Mouse (Mus musculus) cerebellum, adult 18-20 months (tissue): ENCODE results near the gene Kcnip3.

Experiments used
- DNase-seq, 2 experiments: peaks; one replicate each; pipeline ENCODE4 v3.0.0; 2021

Gene Kcnip3

GRCm38 (mm10) chr2:127522006-127522441 lies at the start of gene Kcnip3:
Gene Kcnip3 (minus strand): TSS chr2:127522094.
- DNase-seq, result peak; percentile 82 to 85

DNA sequence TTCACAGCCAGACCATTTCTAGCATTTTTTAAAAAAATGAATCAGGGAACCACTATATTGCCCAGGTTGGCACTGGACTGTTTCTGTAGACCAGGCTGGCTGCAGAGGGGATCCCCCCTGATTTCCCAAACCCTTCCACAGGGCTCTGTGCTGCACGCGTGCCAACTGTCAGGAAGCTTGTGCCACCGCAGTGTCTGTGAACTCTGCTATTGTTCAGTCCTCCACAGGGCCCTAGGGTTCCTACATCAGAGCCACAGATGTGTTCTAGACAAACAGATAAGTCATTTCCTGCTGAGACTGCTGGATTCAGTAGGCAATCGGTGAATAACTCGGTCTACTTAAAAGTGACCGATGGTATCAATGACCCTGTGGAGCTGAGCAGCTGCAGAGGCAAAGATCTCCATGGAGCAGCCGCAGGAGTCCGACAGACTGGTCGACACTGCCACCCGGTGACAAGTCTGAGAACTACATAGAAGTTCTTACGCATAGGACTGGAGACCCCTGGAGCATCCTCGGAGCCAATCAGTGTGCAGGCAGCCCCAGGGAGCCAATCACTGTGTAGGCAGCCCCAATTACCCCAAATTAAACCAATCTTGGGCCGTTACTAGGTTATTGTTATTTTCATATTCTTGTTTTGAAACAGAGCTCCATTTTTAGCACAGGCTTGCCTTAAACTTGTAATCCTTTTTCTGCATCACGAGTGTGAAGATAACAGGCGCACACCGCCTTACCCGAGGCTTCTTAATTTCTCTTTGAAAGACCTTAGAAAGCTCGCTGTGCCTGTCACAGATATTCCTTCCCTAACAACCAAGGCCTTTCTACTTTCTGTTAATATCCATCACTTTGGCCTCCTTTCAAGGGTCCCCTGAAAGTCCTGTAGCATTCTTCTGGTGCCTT lies 37.4 kb upstream of the Kcnip3 start:
- peak; percentile 88 for DNase-seq

GRCm38 (mm10) chr2:127551078-127551477 lies 29.2 kb upstream of the Kcnip3 start:
- DNase-seq, result peak; percentile 83 to 89

GRCm38 (mm10) chr2:127550446-127550845 lies 28.6 kb upstream of the Kcnip3 start:
- peak in 1 of 2 experiments; percentile 50 for DNase-seq

DNA sequence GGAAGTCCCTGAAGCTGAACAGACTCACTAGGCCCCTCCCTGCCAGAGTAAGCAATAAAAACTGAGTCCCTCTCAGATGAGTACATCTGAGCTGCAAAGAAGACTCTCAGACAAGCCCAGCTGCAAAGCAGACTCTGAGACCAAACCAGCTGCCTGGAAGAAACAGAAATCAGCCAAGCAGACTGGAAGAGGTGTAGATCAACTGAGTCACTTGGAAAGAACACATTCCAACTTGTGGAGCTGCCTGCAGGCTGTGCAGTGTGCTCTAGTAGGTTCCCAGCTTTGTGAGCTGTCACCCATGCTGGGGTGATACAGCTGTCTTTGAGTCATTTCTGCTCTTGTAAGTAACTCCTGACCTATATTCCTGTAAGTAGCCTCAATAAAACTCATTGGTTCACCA lies 27.8 kb upstream of the Kcnip3 start:
- DNase-seq, result no peak

- no peak for DNase-seq
Measured at GRCm38 (mm10) chr2:127548342-127549074, 26.6 kb upstream of the Kcnip3 start.

- DNase-seq, result peak in 1 of 2 experiments; percentile 54
Measured at GRCm38 (mm10) chr2:127541697-127542096, 19.8 kb upstream of the Kcnip3 start.

DNA sequence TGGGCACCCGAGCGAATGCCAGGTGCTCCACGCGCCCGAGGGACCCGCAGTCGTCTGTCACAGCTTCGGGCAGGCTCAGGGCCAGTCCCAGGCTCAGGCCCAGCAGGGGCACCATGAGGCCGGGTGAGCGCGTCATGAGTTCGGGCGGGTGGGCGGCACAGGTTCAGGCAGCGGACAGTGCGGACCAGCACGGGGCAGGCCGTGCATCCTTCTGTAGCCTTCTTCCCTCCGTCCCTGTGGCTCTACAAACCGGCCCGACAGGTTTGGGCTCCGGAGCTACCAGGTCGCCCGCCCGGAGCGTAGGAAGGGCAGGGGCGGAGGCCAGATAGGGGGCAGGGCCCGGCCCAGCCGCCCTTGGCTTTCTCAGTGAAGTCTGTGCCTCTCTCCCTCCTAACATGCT lies 19.3 kb upstream of the Kcnip3 start, which contains the start of gene Prom2:
Gene Prom2 (minus strand): TSS at position 283 of the 400 bp plus-strand sequence.
- DNase-seq, result peak; percentile 45 to 63

DNA sequence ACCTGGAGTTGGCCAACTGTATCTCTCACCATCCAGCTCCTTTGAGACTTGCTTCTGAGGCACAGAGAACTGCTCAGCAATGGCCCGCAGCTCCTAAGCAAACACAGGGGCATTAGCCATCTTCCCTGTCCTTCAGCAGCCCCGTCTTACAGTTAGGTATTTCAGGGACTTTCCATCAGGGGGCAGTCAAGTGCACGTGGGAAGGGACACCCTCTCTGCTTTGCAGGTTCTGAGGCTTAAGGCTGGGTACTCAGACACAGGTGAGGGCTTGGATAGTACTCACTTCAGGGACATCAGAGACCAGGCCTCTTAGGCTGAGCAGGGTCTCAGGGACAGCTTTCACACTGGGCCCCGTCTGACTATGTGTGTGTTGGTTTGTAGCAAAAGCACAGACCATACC lies 17.6 kb upstream of the Kcnip3 start:
- DNase-seq, result peak; percentile 66 to 75

DNA sequence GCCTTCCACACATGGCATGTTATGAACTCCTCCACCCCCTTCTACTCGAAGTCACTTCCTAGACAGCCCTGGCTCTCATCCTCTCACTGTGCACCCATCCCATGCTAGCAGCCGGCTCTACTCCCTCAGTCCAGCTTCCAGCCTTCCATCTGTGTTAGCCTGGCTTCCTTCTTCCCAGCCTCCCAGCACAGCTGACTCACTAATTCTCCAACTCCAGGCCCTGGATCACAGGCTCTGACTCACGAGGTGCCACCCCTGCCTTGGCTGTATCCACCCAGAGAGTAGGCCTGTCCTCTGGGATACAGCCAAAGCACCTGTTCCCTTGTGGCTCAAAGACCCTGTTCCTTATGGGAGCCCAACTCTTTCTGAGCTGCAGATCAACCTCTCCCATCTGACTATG lies 15.7 kb upstream of the Kcnip3 start:
- no peak for DNase-seq

DNA sequence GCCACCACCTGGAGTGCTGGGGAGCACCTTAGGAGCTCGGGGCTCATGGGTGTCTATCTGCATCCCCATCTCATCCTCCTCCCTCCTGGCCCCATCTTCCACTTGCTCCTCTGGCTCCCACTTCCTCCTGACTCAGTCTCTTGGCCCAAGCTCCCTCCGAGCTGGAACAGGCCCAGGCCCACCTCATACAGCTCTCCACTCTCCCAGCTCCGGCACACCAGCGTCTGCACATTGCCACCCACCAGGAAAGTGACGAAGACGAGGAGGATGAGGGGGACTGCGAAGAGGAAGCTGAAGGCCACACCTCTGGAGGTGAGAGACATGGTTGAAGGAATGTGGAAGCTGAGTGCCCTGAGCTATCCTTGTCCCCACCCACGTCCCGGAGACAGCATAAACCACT lies 13.5 kb upstream of the Kcnip3 start:
- DNase-seq, result no peak

- no peak for DNase-seq
Measured at GRCm38 (mm10) chr2:127532379-127532778, 10.5 kb upstream of the Kcnip3 start.

GRCm38 (mm10) chr2:127531592-127531991 lies 9.7 kb upstream of the Kcnip3 start:
- no peak for DNase-seq

GRCm38 (mm10) chr2:127530418-127530817 lies 8.5 kb upstream of the Kcnip3 start:
- no peak for DNase-seq

GRCm38 (mm10) chr2:127525004-127525775 lies 3.3 kb upstream of the Kcnip3 start:
- peak; percentile 78 to 81 for DNase-seq

- peak; percentile 87 to 88 for DNase-seq
Measured at GRCm38 (mm10) chr2:127523950-127524729, 2.2 kb upstream of the Kcnip3 start.

GRCm38 (mm10) chr2:127521172-127522005 lies 505 bp downstream of the Kcnip3 start:
- peak; percentile 84 to 88 for DNase-seq

GRCm38 (mm10) chr2:127520123-127520522 lies 1.8 kb downstream of the Kcnip3 start:
- peak; percentile 57 to 58 for DNase-seq

- DNase-seq, result no peak
Measured at GRCm38 (mm10) chr2:127519308-127519707, 2.6 kb downstream of the Kcnip3 start.

DNA sequence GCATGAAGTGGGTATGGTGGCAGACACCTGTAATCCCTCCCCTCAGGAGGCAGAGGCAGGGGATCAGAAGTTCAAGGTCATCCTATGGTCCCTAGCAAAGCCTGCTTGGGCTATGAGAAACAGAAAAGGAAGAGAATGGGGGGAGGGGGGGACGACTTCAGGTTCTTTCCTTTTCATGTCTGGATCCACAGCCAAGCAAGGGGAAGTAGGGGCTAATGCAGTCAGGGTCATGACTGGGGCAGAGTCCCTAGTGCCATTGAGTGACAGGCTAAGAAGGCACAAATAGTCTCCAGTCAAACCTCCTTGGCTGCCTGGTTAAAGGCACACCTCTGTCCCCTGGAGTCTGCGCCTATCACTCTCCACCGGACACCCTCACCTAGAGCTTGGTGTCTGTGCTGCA lies 3.1 kb downstream of the Kcnip3 start:
- no peak for DNase-seq

DNA sequence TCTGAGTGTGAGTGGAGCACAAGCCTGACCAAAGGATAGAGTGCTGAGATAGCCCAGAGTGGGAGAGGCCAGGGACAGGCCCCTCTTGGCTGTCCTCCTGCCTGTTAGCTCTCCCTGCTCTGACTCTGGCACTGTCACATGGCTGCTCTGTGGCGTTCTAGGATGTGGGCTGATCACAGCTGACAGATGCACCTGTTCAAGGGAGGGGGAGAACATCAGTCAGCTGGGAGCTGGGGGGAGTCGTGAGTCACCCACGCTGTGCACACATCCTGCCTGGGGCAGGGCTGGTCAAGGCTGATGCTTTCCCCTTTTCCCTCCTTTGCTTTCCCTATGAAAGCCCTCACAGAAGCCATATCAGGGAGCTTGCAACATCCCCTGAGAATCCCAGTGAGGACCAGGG lies 3.6 kb downstream of the Kcnip3 start:
- no peak for DNase-seq
